Mouse (Mus musculus) myocyte (in vitro differentiated cells): ENCODE data around the gene Hoxc12.

Experiments used
- CEBPB ChIP-seq: IDR thresholded peaks from 2 replicates; pipeline ENCODE4 v1.6.1; 2011; ENCODE audit warnings: mild to moderate bottlenecking, moderate library complexity; ENCODE audit not compliant: poor library complexity, insufficient read depth, severe bottlenecking
- POLR2A ChIP-seq: IDR thresholded peaks from one replicate; pipeline ENCODE4 v1.6.1; 2011; ENCODE audit warnings: low read depth, mild to moderate bottlenecking, control low read depth, moderate library complexity; ENCODE audit not compliant: insufficient read length
- USF1 ChIP-seq: IDR thresholded peaks from one replicate; pipeline ENCODE4 v1.6.1; 2011; ENCODE audit warnings: low read depth, mild to moderate bottlenecking, control low read depth, moderate library complexity

DNA sequence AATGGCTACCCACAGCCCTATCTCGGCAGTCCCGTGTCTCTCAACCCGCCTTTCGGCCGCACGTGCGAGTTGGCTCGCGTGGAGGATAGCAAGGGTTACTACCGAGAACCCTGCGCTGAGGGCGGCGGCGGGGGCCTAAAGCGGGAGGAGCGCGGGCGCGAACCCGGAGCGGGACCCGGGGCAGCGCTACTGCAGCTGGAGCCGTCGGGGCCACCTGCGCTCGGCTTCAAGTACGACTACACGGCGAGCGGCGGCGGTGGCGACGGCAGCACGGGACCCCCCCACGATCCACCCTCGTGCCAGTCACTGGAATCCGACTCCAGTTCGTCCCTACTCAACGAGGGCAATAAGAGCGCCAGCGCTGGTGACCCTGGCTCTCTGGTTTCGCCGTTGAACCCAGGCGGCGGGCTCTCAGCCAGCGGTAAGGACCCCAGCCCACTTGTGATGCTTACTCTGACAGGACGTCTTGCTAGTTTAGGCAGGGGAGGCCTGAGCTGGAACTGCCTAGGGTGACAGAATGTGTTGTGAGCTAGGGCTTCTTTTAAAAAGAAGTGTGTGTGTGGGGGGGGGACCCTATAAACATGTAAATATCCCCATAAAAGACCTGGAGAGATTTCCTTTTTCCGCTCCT lies 594 bp downstream of the Hoxc12 start:
- TF ChIP-seq POLR2A (peak; percentile 5), USF1 (no peak), CEBPB (no peak)
